Mouse (Mus musculus) megakaryocyte, embryonic 14.5 days (primary cell): ENCODE results near the gene Dnah14.

ENCODE experiments used
- FLI1 ChIP-seq: IDR thresholded peaks from 2 replicates; pipeline ENCODE4 v1.6.1; 2012; ENCODE audit warnings: low read length, inconsistent platforms, mixed read lengths
- GATA1 ChIP-seq: IDR thresholded peaks from 3 replicates; pipeline ENCODE4 v1.6.1; 2012; ENCODE audit warnings: mixed read lengths, low read length, inconsistent platforms, borderline replicate concordance

GRCm38 (mm10) chr1:181742251-181742885 is 166.0 kb downstream of the Dnah14 start:
- TF ChIP-seq GATA1 (no peak), FLI1 (no peak)
